Mouse (Mus musculus): ENCODE measurements around the gene Rapgef3.
A peak's percentile ranks its signal among the peaks of the same experiment; 100 is the strongest.

Gene Rapgef3

GRCm38 (mm10) chr15:97773108-97773507 is 5.3 kb upstream of the Rapgef3 start:
- DNase-seq (ENCODE audit: low spot score in 2 of 2), result peak; percentile 42 to 55

- DNase-seq (ENCODE audit: low spot score in 2 of 2), result no peak
Measured at GRCm38 (mm10) chr15:97770280-97770679, 2.5 kb upstream of the Rapgef3 start.

- no peak for DNase-seq (ENCODE audit: low spot score in 2 of 2)
Measured at GRCm38 (mm10) chr15:97768192-97768591, 420 bp upstream of the Rapgef3 start.

- DNase-seq (ENCODE audit: low spot score in 2 of 2), result no peak
Measured at GRCm38 (mm10) chr15:97766594-97767279, 1.0 kb downstream of the Rapgef3 start.

- DNase-seq (ENCODE audit: low spot score in 2 of 2), result no peak
Measured at GRCm38 (mm10) chr15:97766194-97766593, 1.6 kb downstream of the Rapgef3 start.

- no peak for DNase-seq (ENCODE audit: low spot score in 2 of 2)
Measured at GRCm38 (mm10) chr15:97765090-97765794, 2.5 kb downstream of the Rapgef3 start.

- no peak for DNase-seq (ENCODE audit: low spot score in 2 of 2)
Measured at GRCm38 (mm10) chr15:97764532-97764931, 3.2 kb downstream of the Rapgef3 start.

- DNase-seq (ENCODE audit: low spot score in 2 of 2), result no peak
Measured at GRCm38 (mm10) chr15:97763256-97764049, 4.3 kb downstream of the Rapgef3 start.

- DNase-seq (ENCODE audit: low spot score in 2 of 2), result no peak
Measured at GRCm38 (mm10) chr15:97762733-97763132, 5.0 kb downstream of the Rapgef3 start.

- no peak for DNase-seq (ENCODE audit: low spot score in 2 of 2)
Measured at GRCm38 (mm10) chr15:97761438-97761837, 6.3 kb downstream of the Rapgef3 start.

- DNase-seq (ENCODE audit: low spot score in 2 of 2), result no peak
Measured at GRCm38 (mm10) chr15:97760952-97761351, 6.8 kb downstream of the Rapgef3 start.

GRCm38 (mm10) chr15:97760006-97760405 is 7.8 kb downstream of the Rapgef3 start:
- no peak for DNase-seq (ENCODE audit: low spot score in 2 of 2)

- DNase-seq (ENCODE audit: low spot score in 2 of 2), result no peak
Measured at GRCm38 (mm10) chr15:97755361-97755760, 12.4 kb downstream of the Rapgef3 start.

GRCm38 (mm10) chr15:97754476-97754875 is 13.3 kb downstream of the Rapgef3 start:
- DNase-seq (ENCODE audit: low spot score in 2 of 2), result no peak

GRCm38 (mm10) chr15:97752491-97752890 is 15.3 kb downstream of the Rapgef3 start:
- DNase-seq (ENCODE audit: low spot score in 2 of 2), result no peak

GRCm38 (mm10) chr15:97751676-97752075 is 16.1 kb downstream of the Rapgef3 start:
- DNase-seq (ENCODE audit: low spot score in 2 of 2), result no peak

- peak in 1 of 2 experiments; percentile 48 for DNase-seq (ENCODE audit: low spot score in 2 of 2)
Measured at GRCm38 (mm10) chr15:97750697-97751096, 17.1 kb downstream of the Rapgef3 start.

- DNase-seq (ENCODE audit: low spot score in 2 of 2), result no peak
Measured at GRCm38 (mm10) chr15:97749841-97750240, 17.9 kb downstream of the Rapgef3 start.

- no peak for DNase-seq (ENCODE audit: low spot score in 2 of 2)
Measured at GRCm38 (mm10) chr15:97749397-97749796, 18.4 kb downstream of the Rapgef3 start.

- DNase-seq (ENCODE audit: low spot score in 2 of 2), result no peak
Measured at GRCm38 (mm10) chr15:97748964-97749363, 18.8 kb downstream of the Rapgef3 start.

GRCm38 (mm10) chr15:97748309-97748708 is 19.5 kb downstream of the Rapgef3 start:
- no peak for DNase-seq (ENCODE audit: low spot score in 2 of 2)

GRCm38 (mm10) chr15:97747486-97747885 is 20.3 kb downstream of the Rapgef3 start:
- no peak for DNase-seq (ENCODE audit: low spot score in 2 of 2)
